Mouse (Mus musculus): ENCODE data around the gene Gm7579.
"Not testable (repeated sequence)": the region's sequence is repeated elsewhere in the genome, so short reads cannot be mapped to it uniquely, and the experiment has no call there.

- not testable (repeated sequence) for TF ChIP-seq CTCF, EP300 (IDR thresholded peaks at IDR 0.05; ENCODE audit: low read depth)
Observed at GRCm38 (mm10) chr7:142165639-142166038, 46.0 kb upstream of the Gm7579 start, which contains the start of gene Gm4553.

Data from heart, postnatal 0 days (tissue).